In the genomic region with DNA sequence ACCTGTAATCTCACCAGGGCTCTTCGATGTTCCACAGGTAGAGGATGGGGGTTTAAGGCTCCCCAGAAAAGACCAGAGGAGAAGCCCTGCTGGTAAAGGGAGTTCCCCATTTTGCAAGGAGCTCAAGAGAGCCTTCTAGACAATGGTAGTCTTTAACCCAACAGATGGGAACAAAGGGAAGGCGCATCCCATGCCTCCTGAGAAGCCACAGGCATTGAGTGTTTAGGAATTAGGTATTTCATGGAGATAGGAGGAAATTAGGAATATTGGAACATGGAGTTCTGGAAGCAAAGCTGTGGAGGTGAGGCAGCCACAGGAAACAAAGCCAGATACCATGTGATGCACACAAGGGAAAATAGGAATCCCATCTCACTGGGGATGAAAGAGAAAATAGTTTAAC, we compare ENCODE assay signal across 24 mouse cellular contexts.
"Had no signal": no experiment of that assay in that cellular context is flagged by ENCODE, and none has a peak within 500 bp of the region (broad histone marks: within the 10 kb centered on the region; RNA-seq: fewer than 3 reads in every experiment).

No protein-coding gene starts in this region.

- DNase-seq: gastrocnemius, adult 2 months; gastrocnemius, postnatal 10 days; gastrocnemius, postnatal 25 days; heart, adult 18-20 months; heart, postnatal 10 days; heart, postnatal 4 days; kidney, adult 18-20 months; kidney, adult 8-10 months; kidney, postnatal 10 days; kidney, postnatal 25 days; kidney, postnatal 4 days; liver had no signal

- H3K9ac ChIP-seq: heart, embryonic 12.5 days; hindbrain, embryonic 12.5 days; hindbrain, embryonic 14.5 days; intestine, embryonic 15.5 days; limb, embryonic 12.5 days had no signal

- H3K9me3 ChIP-seq: heart, embryonic 10.5 days; heart, embryonic 12.5 days; hindbrain, embryonic 10.5 days; hindbrain, embryonic 12.5 days; intestine, embryonic 15.5 days; limb, embryonic 10.5 days; limb, embryonic 12.5 days had no signal

- H3K27me3 ChIP-seq: heart, embryonic 12.5 days; hindbrain, embryonic 12.5 days; intestine, embryonic 15.5 days; limb, embryonic 12.5 days had no signal

- H3K4me3 ChIP-seq: gastrocnemius, adult 2 months; heart, embryonic 10.5 days; heart, embryonic 12.5 days; hindbrain, embryonic 10.5 days; hindbrain, embryonic 12.5 days; intestine, embryonic 15.5 days; left cerebral cortex, adult 2 months; limb, embryonic 10.5 days; limb, embryonic 12.5 days had no signal

- ATAC-seq: hindbrain, embryonic 16.5 days; inflammation-experienced regulatory T-cells, adult 6 months had no signal

- H3K36me3 ChIP-seq: heart, embryonic 10.5 days; heart, embryonic 12.5 days; hindbrain, embryonic 10.5 days; hindbrain, embryonic 12.5 days; intestine, embryonic 15.5 days; limb, embryonic 10.5 days; limb, embryonic 12.5 days had no signal

- H3K4me1 ChIP-seq: heart, embryonic 10.5 days had no signal

- H3K4me2 ChIP-seq: heart, embryonic 12.5 days; hindbrain, embryonic 12.5 days; hindbrain, embryonic 14.5 days; intestine, embryonic 15.5 days; limb, embryonic 12.5 days; liver, embryonic 11.5 days had no signal

- H3K27ac ChIP-seq: gastrocnemius, adult 2 months; heart, embryonic 10.5 days; hindbrain, embryonic 10.5 days; hindbrain, embryonic 12.5 days; hindbrain, embryonic 14.5 days; intestine, embryonic 15.5 days; left cerebral cortex, adult 2 months; limb, embryonic 10.5 days; limb, embryonic 12.5 days had no signal
